Mouse (Mus musculus): ENCODE measurements around the gene Il17rd.
A peak's percentile ranks its signal among the peaks of the same experiment; 100 is the strongest.

Il17rd gene

DNA sequence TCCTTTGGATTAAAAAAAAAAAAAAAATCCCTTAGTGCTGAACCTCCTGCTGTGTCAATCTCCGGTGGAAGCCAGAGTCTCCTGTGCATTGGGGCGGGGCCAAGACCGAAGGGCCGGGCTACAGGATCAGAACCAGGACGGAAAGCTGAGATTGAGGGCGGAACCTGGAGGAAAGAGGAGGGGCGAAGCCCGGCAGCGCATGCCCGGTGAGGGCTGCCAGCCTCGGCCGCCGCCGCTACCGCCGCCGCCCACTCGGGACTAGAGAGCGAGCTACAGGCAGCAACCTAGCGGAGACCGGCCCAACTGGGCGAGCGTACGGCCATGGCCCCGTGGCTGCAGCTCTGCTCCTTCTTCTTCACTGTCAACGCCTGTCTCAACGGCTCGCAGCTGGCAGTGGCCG is at the start of gene Il17rd:
Gene Il17rd, plus strand, starts transcription at position 159 of the 400 bp plus-strand sequence.
- peak; percentile 14 to 69 for DNase-seq (ENCODE audit: low spot score in 2 of 2)

- DNase-seq (ENCODE audit: low spot score in 2 of 2): no peak
Measured at GRCm38 (mm10) chr14:26991622-26992021, 47.1 kb upstream of the Il17rd start.

DNA sequence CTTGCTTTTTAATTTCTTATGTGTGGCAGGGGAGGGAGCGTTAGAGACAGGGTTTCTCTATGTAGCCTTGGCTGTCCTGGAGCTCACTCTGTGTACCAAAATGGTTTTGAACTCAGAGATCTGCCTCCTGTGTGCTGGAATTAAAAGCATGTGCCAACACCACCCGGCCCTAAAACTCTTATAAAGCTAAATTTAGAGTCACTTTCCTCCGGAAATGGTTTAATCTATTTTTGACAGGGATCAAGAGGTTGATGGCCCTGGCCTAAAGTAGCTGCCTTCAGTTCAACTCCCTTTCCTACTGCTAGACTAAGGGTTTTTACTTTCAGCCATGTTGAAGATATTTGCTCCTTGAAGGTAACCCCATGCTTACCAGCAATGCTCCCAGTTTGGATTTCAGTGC is 45.3 kb upstream of the Il17rd start:
- no peak for DNase-seq (ENCODE audit: low spot score in 2 of 2)

GRCm38 (mm10) chr14:26994211-26994741 is 44.5 kb upstream of the Il17rd start, which contains the start of gene Hesx1:
Gene Hesx1 (plus strand): TSS chr14:26994416.
- peak; percentile 22 to 71 for DNase-seq (ENCODE audit: low spot score in 2 of 2)

DNA sequence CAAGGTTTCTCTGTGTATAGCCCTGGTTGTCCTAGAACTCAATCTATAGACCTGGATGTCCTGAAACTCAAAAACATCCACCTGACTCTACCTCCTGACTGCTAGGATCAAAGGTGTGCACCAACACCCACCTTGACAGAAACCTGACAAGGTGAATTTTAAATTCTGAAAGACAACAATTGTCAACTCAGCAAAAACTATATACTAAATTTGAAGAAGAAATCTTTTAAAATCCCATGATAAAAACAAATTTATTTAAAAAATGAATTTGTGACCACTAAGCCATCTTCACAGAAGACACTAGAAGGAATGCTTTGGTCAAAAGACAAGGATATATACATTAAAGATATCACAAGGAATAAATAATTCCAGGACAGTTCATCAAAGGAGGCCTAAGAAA is 42.5 kb upstream of the Il17rd start:
- no peak for DNase-seq (ENCODE audit: low spot score in 2 of 2)

GRCm38 (mm10) chr14:27000386-27000785 is 38.4 kb upstream of the Il17rd start:
- DNase-seq (ENCODE audit: low spot score in 2 of 2): no peak

DNA sequence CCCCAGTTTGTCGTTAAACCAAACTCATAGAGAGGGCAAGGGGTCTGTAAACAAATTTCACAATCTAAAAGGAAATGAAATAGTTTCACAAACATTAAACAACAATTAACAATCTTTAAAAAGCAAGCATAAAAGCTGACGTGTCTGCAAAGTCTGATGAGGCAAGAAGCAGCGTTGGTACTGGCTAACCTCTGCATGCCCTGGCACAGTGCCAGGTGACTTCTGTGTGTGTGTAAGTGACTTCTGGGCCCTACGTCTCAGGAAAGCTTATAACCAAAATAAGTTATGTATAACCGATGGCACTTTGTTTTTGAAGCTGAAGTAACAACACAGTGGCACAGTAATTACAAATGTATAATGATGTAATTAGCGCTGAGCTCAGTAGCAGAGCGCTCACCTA is 33.8 kb upstream of the Il17rd start:
- no peak for DNase-seq (ENCODE audit: low spot score in 2 of 2)

DNA sequence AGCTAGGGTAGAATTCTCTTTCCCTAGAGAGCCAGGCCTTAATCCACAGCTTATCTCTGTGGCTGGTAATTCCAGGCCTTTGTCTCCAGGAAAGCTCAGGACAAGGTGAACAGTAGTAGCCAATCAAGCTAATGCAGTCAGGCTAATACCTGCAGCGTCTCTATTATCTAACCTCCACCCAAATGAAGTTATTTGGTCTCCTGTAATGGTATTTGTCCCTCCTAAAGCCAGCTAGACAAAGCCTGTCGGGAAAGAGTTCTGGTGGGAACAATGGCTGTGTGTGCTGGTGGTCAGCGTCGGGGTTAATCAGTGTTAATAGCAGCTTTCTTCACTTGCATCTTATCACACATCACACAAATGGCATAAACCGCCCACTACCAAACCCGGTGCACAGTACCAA is 32.8 kb upstream of the Il17rd start:
- no peak for DNase-seq (ENCODE audit: low spot score in 2 of 2)

GRCm38 (mm10) chr14:27011561-27011960 is 27.2 kb upstream of the Il17rd start:
- no peak for DNase-seq (ENCODE audit: low spot score in 2 of 2)

GRCm38 (mm10) chr14:27013658-27014057 is 25.1 kb upstream of the Il17rd start:
- no peak for DNase-seq (ENCODE audit: low spot score in 2 of 2)

DNA sequence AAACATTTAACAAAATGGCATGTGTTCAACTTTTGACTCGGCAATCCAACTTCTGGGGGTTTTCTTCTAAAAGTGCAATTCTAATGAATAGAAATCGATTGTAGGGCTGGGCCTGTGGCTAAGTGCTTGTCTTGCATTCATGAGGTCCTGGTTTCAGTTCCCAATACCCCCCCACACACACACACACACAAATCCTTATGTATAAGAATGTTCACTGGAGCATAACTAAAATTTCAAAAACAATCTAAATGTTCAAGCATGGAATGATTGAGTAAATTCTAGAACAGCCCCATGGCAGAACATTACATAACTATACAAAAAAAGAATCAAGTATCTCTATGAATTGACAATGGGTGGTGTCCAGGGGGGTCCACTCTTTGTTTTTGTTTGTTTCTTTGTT is 20.8 kb upstream of the Il17rd start:
- DNase-seq (ENCODE audit: low spot score in 2 of 2): no peak

- DNase-seq (ENCODE audit: low spot score in 2 of 2): no peak
Measured at GRCm38 (mm10) chr14:27019850-27020249, 18.9 kb upstream of the Il17rd start.

GRCm38 (mm10) chr14:27022876-27023275 is 15.9 kb upstream of the Il17rd start:
- DNase-seq (ENCODE audit: low spot score in 2 of 2): peak; percentile 59 to 82

- DNase-seq (ENCODE audit: low spot score in 2 of 2): no peak
Measured at GRCm38 (mm10) chr14:27024664-27025063, 14.1 kb upstream of the Il17rd start.

DNA sequence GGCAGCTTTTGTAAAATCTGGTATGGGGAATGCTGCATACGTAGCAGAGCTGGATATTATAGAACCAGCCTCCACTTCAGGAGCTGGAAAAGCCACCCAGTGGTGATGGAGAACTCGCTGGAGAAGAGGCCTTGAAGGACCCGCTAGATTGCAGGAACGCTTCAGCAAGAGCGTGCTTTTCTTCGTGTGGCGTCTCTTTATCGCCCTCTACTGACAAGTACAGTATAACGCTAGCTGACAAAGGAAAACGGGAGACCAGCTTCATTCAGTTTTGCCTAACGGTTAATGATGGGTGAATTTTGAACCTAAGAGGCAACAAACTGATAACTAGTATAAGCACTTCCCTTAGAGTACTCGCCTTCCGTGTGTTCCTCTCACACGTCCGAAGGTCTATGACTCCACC is 9.0 kb upstream of the Il17rd start:
- DNase-seq (ENCODE audit: low spot score in 2 of 2): no peak

- peak; percentile 74 to 85 for DNase-seq (ENCODE audit: low spot score in 2 of 2)
Measured at GRCm38 (mm10) chr14:27031142-27031541, 7.6 kb upstream of the Il17rd start.

GRCm38 (mm10) chr14:27037513-27037912 is 1.2 kb upstream of the Il17rd start:
- no peak for DNase-seq (ENCODE audit: low spot score in 2 of 2)

DNA sequence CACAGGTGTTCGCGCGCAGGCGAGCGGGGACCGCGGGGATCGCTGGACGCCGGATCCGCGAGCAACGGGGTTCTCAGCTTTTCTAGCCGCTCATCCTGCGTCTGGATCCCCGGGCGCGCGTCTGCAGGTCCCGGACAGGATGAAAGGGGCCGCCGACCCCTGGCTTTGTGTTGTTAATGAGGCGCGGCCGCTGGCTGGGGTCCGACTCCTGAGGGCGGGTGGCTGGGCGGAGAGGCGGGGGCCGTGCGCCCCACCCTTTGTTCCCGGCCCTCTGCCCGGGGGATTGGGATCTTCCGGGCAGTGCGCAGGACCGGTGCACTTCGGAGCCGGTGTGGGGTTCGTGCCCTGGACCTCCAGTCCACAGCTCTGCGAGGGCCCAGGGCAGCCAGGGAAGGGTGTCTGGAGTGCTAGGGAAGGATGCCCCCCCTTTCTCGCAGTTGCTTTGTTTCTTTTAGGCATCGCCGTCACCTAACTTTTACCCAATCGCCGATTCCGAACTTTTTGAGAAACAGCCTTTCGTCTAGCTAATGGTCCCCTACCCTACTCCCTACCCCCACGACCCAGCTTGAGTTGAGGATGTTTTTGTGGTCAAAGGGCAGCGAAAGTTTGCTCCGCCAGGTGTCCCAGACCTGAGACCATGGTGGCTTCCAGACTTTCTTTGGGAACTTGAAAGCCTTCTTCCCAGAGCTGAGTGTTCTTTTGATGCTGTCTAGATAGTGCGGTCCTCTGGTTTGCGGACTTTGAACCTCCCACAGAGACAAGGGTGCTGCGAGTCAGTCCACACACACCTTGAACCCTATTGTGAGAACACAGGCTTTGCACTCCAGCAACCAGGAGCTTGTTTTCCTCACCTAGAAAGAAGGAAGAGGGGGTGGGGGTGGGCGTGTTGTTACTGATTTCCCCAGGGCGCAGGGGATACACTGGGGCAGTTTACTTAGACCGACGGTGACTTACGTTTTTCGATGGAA is 824 bp downstream of the Il17rd start:
- DNase-seq (ENCODE audit: low spot score in 2 of 2): no peak

DNA sequence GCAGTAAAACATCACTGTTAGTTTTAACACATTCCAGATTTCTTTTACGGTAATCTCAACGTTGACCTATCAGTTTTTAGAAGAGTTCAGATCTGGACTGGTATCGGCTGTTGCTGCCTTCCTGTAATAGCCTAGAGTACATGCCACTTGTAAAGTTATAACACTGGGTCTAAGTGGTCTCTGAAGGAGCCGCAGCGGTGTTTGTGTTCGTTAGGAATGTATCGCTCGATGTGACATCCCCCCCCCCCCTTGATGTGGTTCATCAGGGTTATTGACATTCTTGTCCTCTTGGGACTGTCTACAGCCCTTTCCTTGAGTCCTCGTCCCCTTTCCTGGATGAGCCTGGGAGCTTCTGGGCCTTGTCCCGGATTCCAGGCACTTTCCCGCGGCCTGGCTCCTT is 1.7 kb downstream of the Il17rd start:
- no peak for DNase-seq (ENCODE audit: low spot score in 2 of 2)

- no peak for DNase-seq (ENCODE audit: low spot score in 2 of 2)
Measured at GRCm38 (mm10) chr14:27042280-27042983, 3.7 kb downstream of the Il17rd start.

DNA sequence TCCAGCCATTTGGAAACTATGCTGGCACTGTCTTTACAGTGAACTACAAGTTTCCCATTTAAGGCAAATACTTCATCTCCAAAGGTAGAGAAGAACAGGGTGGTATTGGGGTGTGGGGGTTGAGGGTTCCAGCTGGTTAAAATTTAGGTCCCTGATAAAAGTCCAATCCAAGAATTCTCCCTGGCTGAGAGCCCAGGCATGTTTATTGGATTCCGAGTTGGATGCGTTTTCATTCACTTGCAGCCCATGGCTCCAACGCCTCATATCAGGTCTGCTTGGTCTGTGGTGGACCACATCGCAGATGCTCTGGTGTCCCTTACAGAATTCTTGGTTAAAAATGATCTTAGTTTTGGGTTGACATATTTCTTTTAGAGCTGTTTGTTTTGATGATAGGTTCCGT is 4.7 kb downstream of the Il17rd start:
- no peak for DNase-seq (ENCODE audit: low spot score in 2 of 2)

- no peak for DNase-seq (ENCODE audit: low spot score in 2 of 2)
Measured at GRCm38 (mm10) chr14:27044221-27044966, 5.7 kb downstream of the Il17rd start.
